Mouse (Mus musculus) embryonic facial prominence, embryonic 14.5 days (tissue): ENCODE results near the gene Serpinb3a. TPM values are rescaled to one million over a fixed set of nuclear protein-coding genes. Genes with fewer than 3 reads are reported as not detected.
"Not testable (repeated sequence)": the region's sequence is repeated elsewhere in the genome, so short reads cannot be mapped to it uniquely, and the experiment has no call there.

Experiments used
- ATAC-seq: fragments of 200-750 bp; cut with Nextera tagmentation; 2 replicates; pipeline ENCODE4 v1.8.0; 2017; ENCODE audit warnings: low read depth, moderate number of reproducible peaks, moderate TSS enrichment
- DNase-seq: peaks from one replicate; pipeline ENCODE4 v3.0.0-alpha.2; 2015; ENCODE audit warnings: low spot score
- H3K27ac ChIP-seq: fragments of 300-500 bp; sonication (generic); replicated peaks from 2 replicates; pipeline ENCODE4 v1.5.1; 2014; ENCODE audit warnings: low read depth, mild to moderate bottlenecking, low read length, moderate library complexity
- H3K27me3 ChIP-seq: fragments of 300-500 bp; sonication (generic); replicated peaks from 2 replicates; pipeline ENCODE4 v1.6.1; 2014; ENCODE audit warnings: low read length; ENCODE audit not compliant: control insufficient read depth, insufficient read depth
- H3K36me3 ChIP-seq: fragments of 300-500 bp; sonication (generic); 2 replicates; pipeline ENCODE4 v1.6.1; 2014; ENCODE audit warnings: low read length, mixed read lengths; ENCODE audit not compliant: control insufficient read depth, insufficient read depth
- H3K4me1 ChIP-seq: fragments of 300-500 bp; sonication (generic); 2 replicates; pipeline ENCODE4 v1.6.1; 2014; ENCODE audit warnings: antibody characterized with exemption, low read length; ENCODE audit not compliant: control insufficient read depth, insufficient read depth
- H3K4me2 ChIP-seq: fragments of 300-500 bp; sonication (generic); 2 replicates; pipeline ENCODE4 v1.6.1; 2014; ENCODE audit warnings: low read depth, mild to moderate bottlenecking, low read length, moderate library complexity, mixed read lengths
- H3K4me3 ChIP-seq: fragments of 300-500 bp; sonication (generic); 2 replicates; pipeline ENCODE4 v1.5.1; 2014; ENCODE audit warnings: low read depth, mild to moderate bottlenecking, low read length
- H3K9ac ChIP-seq: fragments of 300-500 bp; sonication (generic); 2 replicates; pipeline ENCODE4 v1.6.1; 2014; ENCODE audit warnings: low read depth, mild to moderate bottlenecking, low read length, moderate library complexity, mixed read lengths
- H3K9me3 ChIP-seq: fragments of 300-500 bp; sonication (generic); 2 replicates; pipeline ENCODE4 v1.6.1; 2016; ENCODE audit warnings: low read length; ENCODE audit not compliant: control insufficient read depth
- WGBS: fragments of 180-500 bp; shearing (Covaris S2); extraction: QIAGEN DNeasy Blood & Tissue Kit; methylation state at CpG from one replicate; pipeline ENCODE4 v1.1.7; 2014; 5-methylcytosine and 5-hydroxymethylcytosine counted together
- polyA plus RNA-seq: library from polyadenylated mRNA; unstranded; fragments of >200 nt; fragmentation: Nextera tagmentation; extraction: Ambion mirVana; gene quantifications from 2 replicates; pipeline ENCODE4 v1.2.1, GENCODE M21; 2014

The Serpinb3a gene
- polyA plus RNA-seq, result 11.2 and 13.9 TPM in 2 replicates

DNA sequence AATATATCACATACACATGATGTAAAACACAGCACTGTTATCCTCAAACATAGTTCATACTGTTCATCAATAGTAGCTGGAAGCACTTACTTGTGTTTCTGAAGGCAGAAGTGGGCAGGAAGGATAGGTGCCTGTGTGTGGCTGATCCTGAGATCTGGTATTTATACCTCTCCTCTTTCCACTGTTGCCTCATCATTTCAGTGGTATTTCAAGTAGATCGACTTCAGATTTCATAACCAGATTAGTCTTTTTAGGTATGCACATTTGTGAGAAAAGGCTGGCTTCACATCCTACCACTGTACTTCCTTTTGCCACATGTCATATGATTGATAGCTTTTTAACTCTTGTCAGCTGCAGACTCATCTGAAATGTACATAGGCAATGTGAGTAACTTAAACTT is at the start of gene Serpinb3a:
Gene Serpinb3a, minus strand, starts transcription at position 101 of the 400 bp plus-strand sequence.
- Histone ChIP-seq H3K9me3 (no peaks in the 10 kb centered on the region), H3K27me3 (no peaks in the 10 kb centered on the region), H3K9ac (no peak within 1 kb of the TSS), H3K4me3 (no peak within 1 kb of the TSS), H3K4me1 (no peaks in the 10 kb centered on the region), H3K36me3 (no peaks in the 10 kb centered on the region), H3K27ac (no peak within 1 kb of the TSS), H3K4me2 (no peak within 1 kb of the TSS)
- DNase-seq (no peak), ATAC-seq (no peak)
- 88% methylated on average over 1 of the region's 1 CpGs for WGBS

- no peak overlapping the region for H3K4me2 ChIP-seq
- no peak overlapping the region for H3K4me3 ChIP-seq
- no peaks in the 10 kb centered on the region for H3K27me3 ChIP-seq
- H3K9me3 ChIP-seq, result no peaks in the 10 kb centered on the region
- 83% methylated on average over 2 of the region's 2 CpGs for WGBS
- no peak overlapping the region for H3K27ac ChIP-seq
- ATAC-seq (no peak), DNase-seq (no peak)
- H3K9ac ChIP-seq, result no peak overlapping the region
- H3K36me3 ChIP-seq, result no peaks in the 10 kb centered on the region
- H3K4me1 ChIP-seq, result no peaks in the 10 kb centered on the region
Observed at GRCm38 (mm10) chr1:107098417-107098816, 46.3 kb upstream of the Serpinb3a start.

DNA sequence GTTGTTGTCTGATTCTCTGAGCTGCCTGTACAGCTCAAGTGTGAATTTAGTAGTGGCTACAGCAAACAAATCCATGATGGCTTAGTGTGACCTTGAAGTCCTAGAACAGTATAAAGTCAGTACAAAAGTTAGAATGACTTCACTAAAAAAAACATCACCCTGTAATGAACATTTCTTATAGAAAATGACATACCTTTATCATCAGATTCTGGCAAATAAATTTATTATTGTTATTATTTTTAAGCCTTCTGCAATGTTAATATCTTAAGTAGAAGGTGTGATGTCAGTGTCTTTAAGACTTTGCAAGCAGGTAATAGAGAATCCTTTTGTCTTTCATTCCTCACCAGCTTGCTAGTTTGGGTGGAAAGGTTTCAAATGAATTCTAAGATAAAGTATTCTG is 31.3 kb upstream of the Serpinb3a start, which contains the start of gene Serpinb3d:
Gene Serpinb3d, minus strand, starts transcription at position 101 of the 400 bp plus-strand sequence.
- H3K4me2 ChIP-seq, result no peak within 1 kb of the TSS
- ATAC-seq (no peak), DNase-seq (no peak)
- no peak within 1 kb of the TSS for H3K9ac ChIP-seq
- no peaks in the 10 kb centered on the region for H3K9me3 ChIP-seq
- H3K4me1 ChIP-seq, result no peaks in the 10 kb centered on the region
- no peak within 1 kb of the TSS for H3K27ac ChIP-seq
- H3K4me3 ChIP-seq, result no peak within 1 kb of the TSS
- no peaks in the 10 kb centered on the region for H3K36me3 ChIP-seq
- H3K27me3 ChIP-seq, result no peaks in the 10 kb centered on the region

- not testable (repeated sequence) for H3K4me1 ChIP-seq, DNase-seq, H3K9me3 ChIP-seq, H3K9ac ChIP-seq, ATAC-seq, H3K36me3 ChIP-seq, H3K4me3 ChIP-seq, H3K27me3 ChIP-seq, H3K27ac ChIP-seq, H3K4me2 ChIP-seq
- 81% methylated on average over 3 of the region's 3 CpGs for WGBS
Observed at GRCm38 (mm10) chr1:107034236-107034635, 17.9 kb downstream of the Serpinb3a start.

- Histone ChIP-seq H3K27me3 (no peaks in the 10 kb centered on the region), H3K4me2 (no peak overlapping the region), H3K4me3 (no peak overlapping the region), H3K36me3 (no peaks in the 10 kb centered on the region), H3K4me1 (no peaks in the 10 kb centered on the region), H3K9me3 (no peaks in the 10 kb centered on the region), H3K27ac (no peak overlapping the region), H3K9ac (no peak overlapping the region)
- WGBS, result 62% methylated on average over 1 of the region's 1 CpGs
- ATAC-seq (no peak), DNase-seq (no peak)
Observed at GRCm38 (mm10) chr1:107025886-107026285, 26.2 kb downstream of the Serpinb3a start.

GRCm38 (mm10) chr1:107015210-107015609 is 36.9 kb downstream of the Serpinb3a start:
- Histone ChIP-seq H3K27ac (no peak overlapping the region), H3K4me1 (no peaks in the 10 kb centered on the region), H3K27me3 (no peaks in the 10 kb centered on the region), H3K9me3 (no peaks in the 10 kb centered on the region), H3K36me3 (no peaks in the 10 kb centered on the region), H3K4me2 (no peak overlapping the region), H3K4me3 (no peak overlapping the region), H3K9ac (no peak overlapping the region)
- DNase-seq (no peak), ATAC-seq (no peak)
- WGBS, result 85% methylated on average over 6 of the region's 7 CpGs

DNA sequence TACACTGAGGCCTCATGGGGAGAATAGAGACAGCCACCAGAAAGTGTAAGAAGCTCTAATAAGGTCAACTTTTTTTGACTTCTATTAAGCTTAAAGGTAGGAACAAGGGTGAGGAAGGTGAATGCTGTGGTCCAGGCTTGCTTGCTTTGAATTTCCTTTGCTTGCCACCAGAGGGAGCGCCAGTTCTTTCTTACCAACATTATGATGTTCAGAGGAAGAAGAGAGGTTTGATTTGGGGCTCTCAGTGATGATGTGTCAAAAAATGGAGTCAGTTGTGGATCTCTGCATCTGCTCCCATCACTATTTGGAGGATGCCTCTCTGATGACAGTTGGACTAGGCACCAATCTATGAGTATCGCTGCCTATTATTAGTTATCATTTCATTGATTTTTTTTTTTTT is 37.6 kb downstream of the Serpinb3a start:
- Histone ChIP-seq H3K27ac (no peak overlapping the region), H3K36me3 (no peaks in the 10 kb centered on the region), H3K9ac (no peak overlapping the region), H3K9me3 (no peaks in the 10 kb centered on the region), H3K4me3 (no peak overlapping the region), H3K4me1 (no peaks in the 10 kb centered on the region), H3K4me2 (no peak overlapping the region), H3K27me3 (no peaks in the 10 kb centered on the region)
- 42% methylated on average over 2 of the region's 2 CpGs for WGBS
- ATAC-seq (no peak), DNase-seq (peak; percentile 8)

- Histone ChIP-seq H3K4me1 (no peaks in the 10 kb centered on the region), H3K36me3 (no peaks in the 10 kb centered on the region), H3K9me3 (no peaks in the 10 kb centered on the region), H3K4me2 (no peak overlapping the region), H3K9ac (no peak overlapping the region), H3K27ac (no peak overlapping the region), H3K27me3 (no peaks in the 10 kb centered on the region), H3K4me3 (no peak overlapping the region)
- 54% methylated on average over 3 of the region's 3 CpGs for WGBS
- DNase-seq (no peak), ATAC-seq (no peak)
Observed at GRCm38 (mm10) chr1:107006316-107006715, 45.8 kb downstream of the Serpinb3a start.

- 0 out of 2 replicates have a peak, but pooled peaks cover 3% of the 10 kb centered on the region for H3K4me1 ChIP-seq
- 68% methylated on average over 2 of the region's 2 CpGs for WGBS
- no peak overlapping the region for H3K4me3 ChIP-seq
- DNase-seq (no peak), ATAC-seq (no peak)
- no peaks in the 10 kb centered on the region for H3K27me3 ChIP-seq
- no peak overlapping the region for H3K9ac ChIP-seq
- H3K36me3 ChIP-seq, result no peaks in the 10 kb centered on the region
- H3K9me3 ChIP-seq, result no peaks in the 10 kb centered on the region
- no peak overlapping the region for H3K27ac ChIP-seq
- no peak overlapping the region for H3K4me2 ChIP-seq
Observed at GRCm38 (mm10) chr1:107001754-107002153, 50.3 kb downstream of the Serpinb3a start.
